Mouse (Mus musculus) heart, embryonic 12.5 days (tissue): ENCODE results near the gene Rps7. TPM values are rescaled to one million over a fixed set of nuclear protein-coding genes. Genes with fewer than 3 reads are reported as not detected.

ENCODE experiments used
- ATAC-seq: fragments of 200-750 bp; cut with Nextera tagmentation; 2 replicates; pipeline ENCODE4 v1.8.0; 2017; ENCODE audit warnings: moderate TSS enrichment, moderate library complexity; ENCODE audit not compliant: insufficient number of reproducible peaks, low FRiP score
- H3K27ac ChIP-seq: fragments of 300-500 bp; sonication (generic); 2 replicates; pipeline ENCODE4 v1.5.1; 2016; ENCODE audit warnings: mild to moderate bottlenecking, moderate library complexity; ENCODE audit not compliant: poor library complexity, severe bottlenecking
- H3K27me3 ChIP-seq: fragments of 300-500 bp; sonication (generic); replicated peaks from 2 replicates; pipeline ENCODE4 v1.6.1; 2016; ENCODE audit warnings: mild to moderate bottlenecking, moderate library complexity
- H3K36me3 ChIP-seq: fragments of 300-500 bp; sonication (generic); 2 replicates; pipeline ENCODE4 v1.6.1; 2016; ENCODE audit warnings: mild to moderate bottlenecking, moderate library complexity
- H3K4me1 ChIP-seq: fragments of 300-500 bp; sonication (generic); replicated peaks from 2 replicates; pipeline ENCODE4 v1.6.1; 2016; ENCODE audit warnings: mild to moderate bottlenecking
- H3K4me2 ChIP-seq: fragments of 300-500 bp; sonication (generic); 2 replicates; pipeline ENCODE4 v1.6.1; 2016; ENCODE audit warnings: mild to moderate bottlenecking, moderate library complexity
- H3K4me3 ChIP-seq: fragments of 300-500 bp; sonication (generic); 2 replicates; pipeline ENCODE4 v1.5.1; 2016; ENCODE audit warnings: mild to moderate bottlenecking
- H3K9ac ChIP-seq: fragments of 300-500 bp; sonication (generic); 2 replicates; pipeline ENCODE4 v1.6.1; 2016; ENCODE audit warnings: mild to moderate bottlenecking, moderate library complexity
- H3K9me3 ChIP-seq: fragments of 300-500 bp; sonication (generic); replicated peaks from 2 replicates; pipeline ENCODE4 v1.6.1; 2016; ENCODE audit warnings: mild to moderate bottlenecking, moderate library complexity
- WGBS: fragments of 180-500 bp; shearing (Covaris S2); methylation state at CpG from one replicate; pipeline ENCODE4 v1.1.7; 2016; 5-methylcytosine and 5-hydroxymethylcytosine counted together
- microRNA-seq: library from miRNA; unstranded; fragments of <30 nt; microRNA quantifications from one replicate; pipeline ENCODE4, GENCODE M21; 2017
- polyA plus RNA-seq: library from polyadenylated mRNA; unstranded; fragments of >200 nt; fragmentation: Nextera tagmentation; extraction: Ambion mirVana; gene quantifications from 2 replicates; pipeline ENCODE4 v1.2.1, GENCODE M21; 2016

Gene Rps7
- polyA plus RNA-seq, 1 experiment from 2014 or later, result 523 TPM

DNA sequence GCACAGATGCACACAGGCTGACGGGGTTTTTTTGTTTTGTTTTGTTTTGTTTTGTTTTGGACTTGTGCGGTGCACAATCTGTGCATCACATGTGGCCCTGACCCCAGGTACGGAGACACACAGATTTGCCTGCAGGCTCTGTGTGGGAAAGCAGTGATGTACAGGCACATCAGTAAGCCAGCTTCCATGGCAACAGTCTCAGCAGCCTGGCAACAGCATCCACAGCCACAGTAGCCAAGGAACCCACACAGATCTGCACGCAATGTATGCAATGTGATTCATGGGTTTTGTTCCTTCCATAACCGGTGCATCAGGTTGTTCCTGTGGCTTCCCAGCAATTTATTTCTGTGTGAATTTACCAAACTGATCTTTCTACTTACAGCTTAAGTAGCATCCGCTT lies 47.8 kb downstream of the Rps7 start:
- no peak overlapping the region for H3K27ac ChIP-seq
- H3K9ac ChIP-seq, result no peak overlapping the region
- H3K4me1 ChIP-seq, result peaks cover 12% of the 10 kb centered on the region
- no peaks in the 10 kb centered on the region for H3K9me3 ChIP-seq
- H3K4me3 ChIP-seq, result no peak overlapping the region
- H3K36me3 ChIP-seq, result no peaks in the 10 kb centered on the region
- peaks cover 23% of the 10 kb centered on the region for H3K27me3 ChIP-seq
- 78% methylated on average over 6 of the region's 6 CpGs for WGBS
- no peak for ATAC-seq
- H3K4me2 ChIP-seq, result no peak overlapping the region

DNA sequence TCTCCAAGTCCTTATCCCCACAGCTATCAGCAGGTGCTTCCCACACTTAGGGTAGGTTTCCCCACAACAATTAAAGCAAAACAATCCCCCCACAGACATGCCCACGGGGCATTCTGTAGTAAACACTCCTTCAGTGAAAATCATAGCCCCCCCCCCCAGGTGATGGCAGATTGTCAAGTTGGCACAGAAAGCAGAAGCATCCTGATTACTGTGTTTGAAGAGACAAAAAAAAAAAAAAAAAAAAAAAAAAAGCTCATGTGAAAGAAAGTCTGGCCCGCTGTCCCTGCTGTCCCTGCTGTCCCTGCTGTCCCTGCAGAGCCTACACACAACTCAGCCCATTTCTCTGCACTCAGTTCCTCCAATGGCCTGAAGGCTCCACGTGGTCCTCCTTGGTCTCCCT lies 51.7 kb downstream of the Rps7 start:
- H3K27ac ChIP-seq, result no peak overlapping the region
- 0 out of 2 replicates have a peak, but pooled peaks cover 1% of the 10 kb centered on the region for H3K4me1 ChIP-seq
- 53% methylated on average over 3 of the region's 3 CpGs for WGBS
- H3K9ac ChIP-seq, result no peak overlapping the region
- no peak for ATAC-seq
- H3K4me3 ChIP-seq, result no peak overlapping the region
- no peak overlapping the region for H3K4me2 ChIP-seq
- no peaks in the 10 kb centered on the region for H3K36me3 ChIP-seq
- H3K9me3 ChIP-seq, result no peaks in the 10 kb centered on the region
- H3K27me3 ChIP-seq, result peaks cover 17% of the 10 kb centered on the region

DNA sequence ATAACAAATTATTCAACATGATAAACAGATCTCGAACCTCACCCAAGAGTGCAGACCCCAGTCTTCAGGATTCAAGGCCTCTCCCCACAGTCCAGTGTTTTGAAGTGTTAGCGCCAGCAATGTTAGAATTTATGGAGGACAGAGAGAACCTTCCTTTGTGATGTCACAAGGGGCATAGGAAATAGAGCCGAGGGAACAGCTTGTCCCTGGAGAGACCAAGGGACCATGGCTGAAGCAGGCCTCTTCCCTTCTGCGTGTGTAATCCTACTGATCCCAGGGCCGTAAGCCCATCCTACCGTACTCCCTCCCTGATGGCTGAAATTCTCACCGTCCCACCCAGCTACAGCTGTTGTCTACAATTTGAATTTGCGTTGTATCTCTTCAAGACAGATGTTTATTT lies 53.3 kb downstream of the Rps7 start, which contains the start of gene Allc:
Gene Allc (minus strand): TSS at position 101 of the 400 bp plus-strand sequence.
- H3K9ac ChIP-seq, result no peak within 1 kb of the TSS
- 80% methylated on average over 8 of the region's 8 CpGs for WGBS
- ATAC-seq, result no peak

More for the DNA sequence above, 53.3 kb downstream of the Rps7 start, which contains the start of gene Allc:
- Histone ChIP-seq H3K4me2 (no peak within 1 kb of the TSS), H3K36me3 (no peaks in the 10 kb centered on the region), H3K4me1 (no peaks in the 10 kb centered on the region), H3K27ac (no peak within 1 kb of the TSS), H3K4me3 (no peak within 1 kb of the TSS), H3K27me3 (0 out of 2 replicates have a peak, but pooled peaks cover 4% of the 10 kb centered on the region), H3K9me3 (no peaks in the 10 kb centered on the region)

Small RNA genes within 50 kb of the gene (microRNA-seq; reads per million reads assigned to microRNA genes)
- gene Mir6937, result not detected

Other genes with a start within 250 kb of the Rps7 start
- 0.13 TPM in 1 of 2 replicates, not detected in the other for gene Dcdc2c, start 83.6 kb downstream of the Rps7 start, polyA plus RNA-seq
- not detected in 2 replicates for gene Allc, start 53.4 kb downstream of the Rps7 start, polyA plus RNA-seq
- gene Colec11, start 12.6 kb downstream of the Rps7 start, polyA plus RNA-seq, result 6.3 and 6.5 TPM in 2 replicates
- gene Rnaseh1, start 13.6 kb upstream of the Rps7 start, polyA plus RNA-seq, result 17.8 and 18.1 TPM in 2 replicates
- 42.2 and 43.3 TPM in 2 replicates for gene Adi1, start 39.3 kb upstream of the Rps7 start, polyA plus RNA-seq
- gene Trappc12, start 114.5 kb upstream of the Rps7 start, polyA plus RNA-seq, result 33.5 and 35.1 TPM in 2 replicates
- gene Eipr1, start 115.8 kb upstream of the Rps7 start, polyA plus RNA-seq, result 20.9 and 25.2 TPM in 2 replicates